Mouse (Mus musculus): Measurements from ENCODE around the gene Syt12. TPM values are rescaled to one million over a fixed set of nuclear protein-coding genes. Genes with fewer than 3 reads are reported as not detected.

Gene Syt12
- polyA plus RNA-seq, 1 experiment from 2014 or later = 1.7 TPM

- H3K36me3 ChIP-seq = no peaks in the 10 kb centered on the region
- H3K27me3 ChIP-seq (ENCODE audit: low read depth, poor library complexity, severe bottlenecking) = peaks cover 36% of the 10 kb centered on the region
- H3K27ac ChIP-seq (replicated peaks) = no peak overlapping the region
- peaks cover 24% of the 10 kb centered on the region for H3K4me1 ChIP-seq
- H3K4me3 ChIP-seq = no peak overlapping the region
- DNase-seq (ENCODE audit: low spot score) = no peak
- no peaks in the 10 kb centered on the region for H3K9me3 ChIP-seq (replicated peaks)
- 93% methylated on average over 3 of the region's 3 CpGs for WGBS
These were observed 41.0 kb downstream of the Syt12 start for GRCm38 (mm10) chr19:4436254-4436653.

GRCm38 (mm10) chr19:4434999-4435398 is 42.2 kb downstream of the Syt12 start:
- no peaks in the 10 kb centered on the region for H3K36me3 ChIP-seq
- peaks cover 25% of the 10 kb centered on the region for H3K27me3 ChIP-seq (ENCODE audit: low read depth, poor library complexity, severe bottlenecking)
- DNase-seq (ENCODE audit: low spot score) = no peak
- H3K4me1 ChIP-seq = peaks cover 18% of the 10 kb centered on the region
- H3K27ac ChIP-seq (replicated peaks) = no peak overlapping the region
- WGBS = 88% methylated on average over 1 of the region's 1 CpGs
- H3K4me3 ChIP-seq = no peak overlapping the region
- H3K9me3 ChIP-seq (replicated peaks) = no peaks in the 10 kb centered on the region

- H3K27ac ChIP-seq (replicated peaks) = no peak overlapping the region
- DNase-seq (ENCODE audit: low spot score) = no peak
- H3K9me3 ChIP-seq (replicated peaks) = no peaks in the 10 kb centered on the region
- no peaks in the 10 kb centered on the region for H3K36me3 ChIP-seq
- peaks cover 13% of the 10 kb centered on the region for H3K27me3 ChIP-seq (ENCODE audit: low read depth, poor library complexity, severe bottlenecking)
- H3K4me3 ChIP-seq = no peak overlapping the region
- H3K4me1 ChIP-seq = peaks cover 6% of the 10 kb centered on the region
- 89% methylated on average over 1 of the region's 1 CpGs for WGBS
These were observed 43.5 kb downstream of the Syt12 start for GRCm38 (mm10) chr19:4433756-4434155.

GRCm38 (mm10) chr19:4430091-4430620 is 47.1 kb downstream of the Syt12 start:
- Histone ChIP-seq H3K4me3 (no peak overlapping the region), H3K27ac (replicated peaks) (no peak overlapping the region), H3K36me3 (0 out of 2 replicates have a peak, but pooled peaks cover 8% of the 10 kb centered on the region), H3K27me3 (ENCODE audit: low read depth, poor library complexity, severe bottlenecking) (no peaks in the 10 kb centered on the region), H3K9me3 (replicated peaks) (no peaks in the 10 kb centered on the region), H3K4me1 (no peaks in the 10 kb centered on the region)
- DNase-seq (ENCODE audit: low spot score) = no peak
- WGBS = 91% methylated on average over 4 of the region's 4 CpGs

GRCm38 (mm10) chr19:4425610-4426366 is 51.5 kb downstream of the Syt12 start:
- no peaks in the 10 kb centered on the region for H3K27me3 ChIP-seq (ENCODE audit: low read depth, poor library complexity, severe bottlenecking)
- H3K36me3 ChIP-seq = 0 out of 2 replicates have a peak, but pooled peaks cover 8% of the 10 kb centered on the region
- no peak overlapping the region for H3K27ac ChIP-seq (replicated peaks)
- no peak overlapping the region for H3K4me3 ChIP-seq
- H3K4me1 ChIP-seq = no peaks in the 10 kb centered on the region
- WGBS = 75% methylated on average over 19 of the region's 19 CpGs
- peak; percentile 37 for DNase-seq (ENCODE audit: low spot score)
- H3K9me3 ChIP-seq (replicated peaks) = no peaks in the 10 kb centered on the region

- 0 out of 2 replicates have a peak, but pooled peaks cover 8% of the 10 kb centered on the region for H3K36me3 ChIP-seq
- H3K27me3 ChIP-seq (ENCODE audit: low read depth, poor library complexity, severe bottlenecking) = no peaks in the 10 kb centered on the region
- WGBS = 85% methylated on average over 3 of the region's 3 CpGs
- H3K9me3 ChIP-seq (replicated peaks) = no peaks in the 10 kb centered on the region
- H3K27ac ChIP-seq (replicated peaks) = no peak overlapping the region
- no peak overlapping the region for H3K4me3 ChIP-seq
- no peaks in the 10 kb centered on the region for H3K4me1 ChIP-seq
- DNase-seq (ENCODE audit: low spot score) = no peak
These were observed 54.2 kb downstream of the Syt12 start for GRCm38 (mm10) chr19:4423021-4423420.

GRCm38 (mm10) chr19:4422581-4422980 is 54.7 kb downstream of the Syt12 start:
- WGBS = 98% methylated on average over 3 of the region's 3 CpGs
- H3K27ac ChIP-seq (replicated peaks) = no peak overlapping the region
- H3K27me3 ChIP-seq (ENCODE audit: low read depth, poor library complexity, severe bottlenecking) = no peaks in the 10 kb centered on the region
- 0 out of 2 replicates have a peak, but pooled peaks cover 2% of the 10 kb centered on the region for H3K4me1 ChIP-seq
- H3K9me3 ChIP-seq (replicated peaks) = no peaks in the 10 kb centered on the region
- no peak for DNase-seq (ENCODE audit: low spot score)
- H3K36me3 ChIP-seq = 0 out of 2 replicates have a peak, but pooled peaks cover 8% of the 10 kb centered on the region
- no peak overlapping the region for H3K4me3 ChIP-seq

- Histone ChIP-seq H3K27me3 (ENCODE audit: low read depth, poor library complexity, severe bottlenecking) (no peaks in the 10 kb centered on the region), H3K9me3 (replicated peaks) (no peaks in the 10 kb centered on the region)
- WGBS = 87% methylated on average over 8 of the region's 8 CpGs
These were observed 56.9 kb downstream of the Syt12 start for GRCm38 (mm10) chr19:4420153-4420910.

GRCm38 (mm10) chr19:4419711-4420110 is 57.5 kb downstream of the Syt12 start:
- Histone ChIP-seq H3K27me3 (ENCODE audit: low read depth, poor library complexity, severe bottlenecking) (no peaks in the 10 kb centered on the region), H3K36me3 (no peaks in the 10 kb centered on the region), H3K4me1 (0 out of 2 replicates have a peak, but pooled peaks cover 2% of the 10 kb centered on the region), H3K27ac (replicated peaks) (no peak overlapping the region), H3K4me3 (no peak overlapping the region), H3K9me3 (replicated peaks) (no peaks in the 10 kb centered on the region)
- 91% methylated on average over 5 of the region's 5 CpGs for WGBS
- DNase-seq (ENCODE audit: low spot score) = no peak

More at GRCm38 (mm10) chr19:4420153-4420910, 56.9 kb downstream of the Syt12 start:
- H3K4me1 ChIP-seq = 0 out of 2 replicates have a peak, but pooled peaks cover 2% of the 10 kb centered on the region
- H3K36me3 ChIP-seq = 0 out of 2 replicates have a peak, but pooled peaks cover under 1% of the 10 kb centered on the region
- no peak overlapping the region for H3K27ac ChIP-seq (replicated peaks)
- H3K4me3 ChIP-seq = no peak overlapping the region
- DNase-seq (ENCODE audit: low spot score) = no peak

- Histone ChIP-seq H3K27ac (replicated peaks) (no peak overlapping the region), H3K9me3 (replicated peaks) (no peaks in the 10 kb centered on the region; the same call in 1 of the 2 replicates), H3K4me3 (no peak overlapping the region), H3K36me3 (no peaks in the 10 kb centered on the region), H3K4me1 (0 out of 2 replicates have a peak, but pooled peaks cover 2% of the 10 kb centered on the region), H3K27me3 (ENCODE audit: low read depth, poor library complexity, severe bottlenecking) (no peaks in the 10 kb centered on the region)
- DNase-seq (ENCODE audit: low spot score) = no peak
These were observed 59.5 kb downstream of the Syt12 start for GRCm38 (mm10) chr19:4417713-4418112.

GRCm38 (mm10) chr19:4417183-4417582 is 60.1 kb downstream of the Syt12 start:
- Histone ChIP-seq H3K9me3 (replicated peaks) (no peaks in the 10 kb centered on the region; the same call in 1 of the 2 replicates), H3K27ac (replicated peaks) (no peak overlapping the region), H3K4me3 (no peak overlapping the region), H3K4me1 (0 out of 2 replicates have a peak, but pooled peaks cover 2% of the 10 kb centered on the region), H3K27me3 (ENCODE audit: low read depth, poor library complexity, severe bottlenecking) (no peaks in the 10 kb centered on the region), H3K36me3 (no peaks in the 10 kb centered on the region)
- peak; percentile 50 for DNase-seq (ENCODE audit: low spot score)
- WGBS = 0% methylated on average over 1 of the region's 1 CpGs

- H3K27me3 ChIP-seq (ENCODE audit: low read depth, poor library complexity, severe bottlenecking) = no peaks in the 10 kb centered on the region
- no peaks in the 10 kb centered on the region for H3K36me3 ChIP-seq
- no peak overlapping the region for H3K27ac ChIP-seq (replicated peaks)
- H3K4me3 ChIP-seq = no peak overlapping the region
- H3K9me3 ChIP-seq (replicated peaks) = no peaks in the 10 kb centered on the region; the same call in 1 of the 2 replicates
- no peak for DNase-seq (ENCODE audit: low spot score)
- 63% methylated on average over 1 of the region's 1 CpGs for WGBS
- 0 out of 2 replicates have a peak, but pooled peaks cover 2% of the 10 kb centered on the region for H3K4me1 ChIP-seq
These were observed 62.6 kb downstream of the Syt12 start for GRCm38 (mm10) chr19:4414631-4415030.
